Mouse (Mus musculus) hindbrain, embryonic 15.5 days (tissue): Measurements from ENCODE around the gene Nmnat2. TPM values are rescaled to one million over a fixed set of nuclear protein-coding genes. Genes with fewer than 3 reads are reported as not detected.

Experiments
- ATAC-seq: fragments of 200-750 bp; cut with Nextera tagmentation; 2 replicates; pipeline ENCODE4 v1.8.0; 2017; ENCODE audit warnings: low read depth, moderate number of reproducible peaks, moderate TSS enrichment; ENCODE audit not compliant: low FRiP score
- H3K27ac ChIP-seq: fragments of 300-500 bp; sonication (generic); replicated peaks from 2 replicates; pipeline ENCODE4 v1.5.1; 2015; ENCODE audit warnings: mild to moderate bottlenecking, inconsistent platforms
- H3K27me3 ChIP-seq: fragments of 300-500 bp; sonication (generic); 2 replicates; pipeline ENCODE4 v1.6.1; 2015; ENCODE audit warnings: control low read depth, inconsistent platforms
- H3K36me3 ChIP-seq: fragments of 300-500 bp; sonication (generic); 2 replicates; pipeline ENCODE4 v1.6.1; 2015; ENCODE audit warnings: control low read depth, inconsistent platforms
- H3K4me1 ChIP-seq: fragments of 300-500 bp; sonication (generic); replicated peaks from 2 replicates; pipeline ENCODE4 v1.6.1; 2015; ENCODE audit warnings: control low read depth, inconsistent platforms
- H3K4me2 ChIP-seq: fragments of 300-500 bp; sonication (generic); 2 replicates; pipeline ENCODE4 v1.6.1; 2015; ENCODE audit warnings: moderate library complexity, mild to moderate bottlenecking, inconsistent platforms
- H3K4me3 ChIP-seq: fragments of 300-500 bp; sonication (generic); 2 replicates; pipeline ENCODE4 v1.5.1; 2015; ENCODE audit warnings: mild to moderate bottlenecking, inconsistent platforms
- H3K9ac ChIP-seq: fragments of 300-500 bp; sonication (generic); 2 replicates; pipeline ENCODE4 v1.6.1; 2015; ENCODE audit warnings: inconsistent platforms
- H3K9me3 ChIP-seq: fragments of 300-500 bp; sonication (generic); 2 replicates; pipeline ENCODE4 v1.6.1; 2016; ENCODE audit warnings: control low read depth, inconsistent platforms
- WGBS: fragments of 180-500 bp; shearing (Covaris S2); methylation state at CpG from one replicate; pipeline ENCODE4 v1.1.7; 2015; 5-methylcytosine and 5-hydroxymethylcytosine counted together
- polyA plus RNA-seq: library from polyadenylated mRNA; unstranded; fragments of >200 nt; fragmentation: Nextera tagmentation; extraction: Ambion mirVana; gene quantifications from 2 replicates; pipeline ENCODE4 v1.2.1, GENCODE M21; 2015

Nmnat2 gene
- 77.9 and 81.6 TPM in 2 replicates for polyA plus RNA-seq

DNA sequence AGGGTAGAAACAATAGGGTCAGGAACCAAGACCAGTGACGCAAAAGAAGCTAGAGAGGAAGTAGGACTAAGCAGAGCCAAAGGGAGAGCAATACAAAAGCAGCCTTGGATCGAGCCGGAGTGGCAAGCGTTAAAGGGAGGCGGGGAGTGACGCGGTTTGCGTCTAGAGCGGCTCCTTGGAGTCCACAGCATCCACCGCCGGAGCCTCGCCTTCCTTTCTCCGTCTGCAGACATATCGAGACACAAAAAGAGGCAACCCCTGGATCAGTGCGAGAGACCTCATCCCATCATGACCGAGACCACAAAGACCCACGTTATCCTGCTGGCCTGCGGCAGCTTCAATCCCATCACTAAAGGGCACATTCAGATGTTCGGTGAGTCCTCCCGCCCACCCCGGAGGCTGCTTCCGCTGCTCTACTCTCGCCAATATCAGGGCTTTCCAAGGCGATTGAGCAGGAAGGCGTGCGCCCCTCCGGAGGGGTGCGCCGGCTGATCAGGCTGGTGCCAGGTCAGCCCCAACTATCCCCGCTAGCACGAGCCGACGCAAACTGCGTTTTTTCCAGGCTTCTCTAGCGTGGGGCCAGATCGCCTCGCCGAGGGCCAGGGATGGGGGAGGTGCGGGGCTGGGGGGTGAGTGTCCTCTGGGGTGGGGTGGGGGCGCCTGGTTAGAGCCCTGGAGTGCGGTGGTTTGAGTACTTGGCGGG is at the start of gene Nmnat2:
TSS of gene Nmnat2 (plus strand) at position 173 of the 703 bp plus-strand sequence.
- H3K27me3 ChIP-seq, result peaks cover 4% of the 10 kb centered on the region; the same call in 1 of the 2 replicates
- under 1% methylated on average over 42 of the region's 42 CpGs for WGBS
- peak within 1 kb of the TSS; percentile 65 for H3K4me2 ChIP-seq
- peak within 1 kb of the TSS; percentile 55 for H3K4me3 ChIP-seq
- ATAC-seq, result peak; percentile 93
- no peaks in the 10 kb centered on the region for H3K36me3 ChIP-seq
- H3K9me3 ChIP-seq, result no peaks in the 10 kb centered on the region
- peak within 1 kb of the TSS; percentile 71 for H3K9ac ChIP-seq
- peak within 1 kb of the TSS; percentile 91 for H3K27ac ChIP-seq
- peaks cover 28% of the 10 kb centered on the region for H3K4me1 ChIP-seq

DNA sequence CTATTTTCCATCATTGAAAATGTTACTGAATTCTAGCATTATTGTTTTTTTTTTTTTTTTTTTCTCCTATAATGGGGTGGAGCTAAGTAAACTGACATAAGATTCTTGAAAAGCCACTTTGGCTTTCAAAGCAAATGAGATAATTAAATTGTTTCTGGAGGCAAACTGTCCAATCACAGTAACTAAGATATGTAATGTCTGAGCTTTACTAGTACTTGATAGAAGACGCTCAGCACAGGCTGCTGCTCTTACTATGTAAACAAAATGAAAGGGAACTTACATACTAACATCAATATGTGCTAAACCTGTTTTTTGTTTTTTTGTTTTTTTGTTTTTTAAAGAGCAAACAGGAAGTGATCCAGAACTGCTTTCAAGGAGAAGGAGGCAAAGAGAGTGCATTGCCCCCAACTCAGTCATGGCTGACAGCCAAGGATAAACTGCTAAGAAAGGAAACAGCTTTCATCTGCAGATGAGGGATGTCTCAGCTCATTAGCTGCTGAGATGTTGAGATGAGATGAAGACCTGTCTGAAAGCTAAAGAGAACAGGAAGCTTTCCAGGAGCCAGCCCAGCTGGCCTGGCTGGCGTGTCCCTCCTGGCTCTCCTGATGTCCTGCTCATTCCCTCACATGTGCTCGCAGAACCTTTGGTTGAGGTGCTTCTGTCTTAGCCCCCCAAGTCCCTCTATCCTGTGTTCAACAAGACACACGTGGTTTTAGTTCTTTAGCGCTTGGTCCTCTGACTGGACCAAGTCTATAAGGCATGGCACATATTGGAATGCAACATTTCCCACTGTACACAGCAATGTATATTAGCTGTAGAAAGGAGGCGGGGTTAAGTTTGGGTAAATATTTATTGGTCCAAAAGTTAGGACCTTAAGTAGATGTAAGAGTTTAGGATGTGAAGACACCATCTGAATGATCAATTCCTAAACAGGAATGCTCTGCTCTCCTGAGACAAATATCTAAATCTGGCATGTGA is 41.0 kb upstream of the Nmnat2 start:
- Histone ChIP-seq H3K4me1 (no peaks in the 10 kb centered on the region), H3K9me3 (no peaks in the 10 kb centered on the region), H3K36me3 (no peaks in the 10 kb centered on the region), H3K9ac (no peak overlapping the region), H3K27ac (no peak overlapping the region), H3K27me3 (no peaks in the 10 kb centered on the region), H3K4me3 (no peak overlapping the region), H3K4me2 (no peak overlapping the region)
- 87% methylated on average over 6 of the region's 6 CpGs for WGBS
- no peak for ATAC-seq

DNA sequence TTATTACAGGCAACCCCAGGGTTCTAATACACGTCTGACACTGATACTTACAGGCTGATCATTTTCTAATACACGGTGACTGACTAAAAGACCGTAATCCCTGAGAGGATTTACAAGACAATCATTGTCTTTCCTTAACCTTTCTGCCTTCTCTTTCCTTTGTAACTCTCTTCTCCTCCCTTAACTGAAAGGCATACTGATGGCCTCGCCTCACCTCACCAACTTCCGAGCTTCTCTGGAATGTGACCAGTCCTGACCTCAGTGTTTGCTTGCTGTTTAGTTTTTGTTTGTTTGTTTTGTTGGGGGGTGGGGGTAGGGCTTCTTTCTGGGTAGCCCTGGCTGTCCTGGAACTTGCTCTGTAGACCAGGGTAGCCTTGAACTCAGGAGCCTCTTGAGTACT is 39.0 kb upstream of the Nmnat2 start:
- ATAC-seq, result no peak
- no peak overlapping the region for H3K9ac ChIP-seq
- WGBS, result 50% methylated on average over 5 of the region's 5 CpGs
- H3K27ac ChIP-seq, result no peak overlapping the region
- no peak overlapping the region for H3K4me2 ChIP-seq
- H3K9me3 ChIP-seq, result no peaks in the 10 kb centered on the region
- no peaks in the 10 kb centered on the region for H3K4me1 ChIP-seq
- no peaks in the 10 kb centered on the region for H3K27me3 ChIP-seq
- H3K4me3 ChIP-seq, result no peak overlapping the region
- H3K36me3 ChIP-seq, result no peaks in the 10 kb centered on the region

DNA sequence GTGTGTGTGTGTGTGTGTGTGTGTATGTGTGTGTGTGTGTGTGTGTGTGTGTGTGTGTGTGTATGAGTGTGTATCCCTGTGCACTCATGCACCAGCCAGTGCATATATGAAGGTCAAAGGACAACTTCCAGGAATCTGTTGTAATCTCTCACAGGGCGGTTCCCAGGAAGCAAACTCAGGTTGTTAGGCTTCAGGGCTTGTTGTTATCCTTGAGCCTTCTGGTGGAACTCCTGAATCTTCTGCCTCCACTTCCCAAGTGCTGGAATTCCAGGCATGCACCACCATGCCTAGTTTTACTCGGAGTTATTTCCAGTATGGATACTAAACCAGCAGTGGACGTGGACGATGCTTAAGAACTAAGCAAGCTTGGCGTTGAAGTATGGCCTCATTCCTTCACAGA is 37.9 kb upstream of the Nmnat2 start:
- Histone ChIP-seq H3K4me1 (no peaks in the 10 kb centered on the region), H3K4me3 (no peak overlapping the region), H3K27ac (no peak overlapping the region), H3K9ac (no peak overlapping the region), H3K4me2 (no peak overlapping the region), H3K36me3 (no peaks in the 10 kb centered on the region), H3K27me3 (no peaks in the 10 kb centered on the region), H3K9me3 (no peaks in the 10 kb centered on the region)
- ATAC-seq, result no peak
- WGBS, result 91% methylated on average over 5 of the region's 5 CpGs

DNA sequence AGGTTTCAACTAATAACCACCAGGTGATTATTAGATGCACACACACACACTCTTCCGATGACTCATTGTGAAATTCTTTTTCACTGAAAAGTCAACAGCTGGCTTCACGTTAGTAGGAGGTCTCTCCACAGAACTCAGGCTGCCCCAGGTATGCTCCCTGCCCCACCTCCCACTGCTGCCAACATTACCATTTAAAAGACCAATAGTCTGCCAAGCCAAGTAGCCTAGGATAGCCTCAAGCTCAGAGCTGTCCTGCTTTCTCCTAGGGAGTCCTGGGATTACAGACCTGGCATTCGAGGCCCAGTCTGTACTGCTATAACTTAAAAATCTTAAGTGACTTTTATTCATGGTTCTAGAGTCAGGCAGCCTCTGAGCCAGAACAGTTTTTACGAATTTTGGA is 37.2 kb upstream of the Nmnat2 start:
- 71% methylated on average over 4 of the region's 4 CpGs for WGBS

DNA sequence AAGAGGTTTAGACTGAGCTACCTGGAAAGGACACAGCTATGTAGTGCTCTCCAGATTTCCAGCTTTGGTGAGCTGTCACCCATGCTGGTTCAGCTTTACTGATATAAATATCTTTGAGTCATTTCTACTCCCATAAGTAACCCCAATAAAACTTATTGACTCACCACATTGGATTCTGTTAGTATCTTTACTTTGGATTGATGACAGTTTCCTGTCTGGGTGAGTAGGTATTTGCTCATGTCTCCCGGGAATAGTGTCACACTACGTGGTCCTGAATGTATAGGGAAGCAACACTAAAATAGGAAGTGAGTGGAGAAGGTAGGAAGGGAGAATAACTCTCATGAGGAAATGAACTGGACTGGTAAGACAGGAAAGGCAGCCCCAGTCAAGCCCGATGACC is 33.0 kb upstream of the Nmnat2 start:
- Histone ChIP-seq H3K4me1 (no peaks in the 10 kb centered on the region), H3K9me3 (no peaks in the 10 kb centered on the region), H3K9ac (no peak overlapping the region), H3K27me3 (no peaks in the 10 kb centered on the region), H3K4me2 (no peak overlapping the region), H3K27ac (no peak overlapping the region), H3K4me3 (no peak overlapping the region), H3K36me3 (no peaks in the 10 kb centered on the region)
- 89% methylated on average over 3 of the region's 3 CpGs for WGBS
- no peak for ATAC-seq

More for the DNA sequence above, 37.2 kb upstream of the Nmnat2 start:
- no peak for ATAC-seq
- Histone ChIP-seq H3K36me3 (no peaks in the 10 kb centered on the region), H3K9ac (no peak overlapping the region), H3K4me1 (no peaks in the 10 kb centered on the region), H3K27ac (no peak overlapping the region), H3K9me3 (no peaks in the 10 kb centered on the region), H3K27me3 (no peaks in the 10 kb centered on the region), H3K4me3 (no peak overlapping the region), H3K4me2 (no peak overlapping the region)

DNA sequence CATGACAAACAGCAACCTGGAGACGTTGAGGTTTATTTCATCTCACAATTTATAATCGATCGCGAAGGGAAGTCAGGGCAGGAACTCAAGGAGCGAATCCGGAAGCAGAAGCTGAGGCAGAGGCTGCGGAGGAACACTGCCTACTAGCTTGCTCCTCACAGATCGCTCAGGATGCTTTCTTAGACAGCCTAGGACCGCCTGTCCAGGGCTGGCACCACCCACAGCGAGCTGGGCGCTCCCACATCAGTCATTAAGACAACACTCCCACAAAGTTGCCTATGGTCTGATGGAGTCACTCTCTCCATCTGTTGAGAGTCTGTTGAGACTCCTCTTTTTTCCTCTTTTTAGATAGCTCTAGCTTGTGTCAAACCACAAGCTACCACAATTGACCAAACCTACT is 20.8 kb upstream of the Nmnat2 start:
- H3K9ac ChIP-seq, result no peak overlapping the region
- no peaks in the 10 kb centered on the region for H3K27me3 ChIP-seq
- no peak for ATAC-seq
- no peaks in the 10 kb centered on the region for H3K4me1 ChIP-seq
- H3K27ac ChIP-seq, result no peak overlapping the region
- 54% methylated on average over 11 of the region's 11 CpGs for whole genome bisulfite sequencing
- no peaks in the 10 kb centered on the region for H3K9me3 ChIP-seq
- H3K4me2 ChIP-seq, result no peak overlapping the region
- no peak overlapping the region for H3K4me3 ChIP-seq
- no peaks in the 10 kb centered on the region for H3K36me3 ChIP-seq

DNA sequence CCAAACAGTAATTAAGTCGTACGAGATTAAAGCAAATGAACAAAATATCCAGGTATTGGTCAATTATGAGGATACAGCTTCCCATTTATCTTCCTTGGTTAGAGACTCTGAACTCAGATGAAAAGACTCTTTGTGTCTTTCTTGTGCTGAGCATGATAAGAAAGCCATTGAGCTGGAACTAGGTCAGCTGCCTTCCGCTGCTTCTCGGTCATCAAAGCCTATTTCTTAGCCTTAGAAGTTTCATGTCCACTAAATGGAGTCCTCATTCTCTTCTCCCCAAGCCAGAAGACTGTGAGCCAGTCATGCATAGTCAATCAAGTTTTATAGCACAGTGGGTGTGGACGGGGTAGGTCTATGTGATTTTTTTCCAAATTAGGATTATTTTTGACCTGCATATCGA is 19.3 kb upstream of the Nmnat2 start:
- Histone ChIP-seq H3K36me3 (no peaks in the 10 kb centered on the region), H3K4me1 (no peaks in the 10 kb centered on the region), H3K9me3 (no peaks in the 10 kb centered on the region), H3K9ac (no peak overlapping the region), H3K27me3 (no peaks in the 10 kb centered on the region), H3K4me3 (no peak overlapping the region), H3K4me2 (no peak overlapping the region), H3K27ac (no peak overlapping the region)
- no peak for ATAC-seq
- 58% methylated on average over 6 of the region's 6 CpGs for WGBS

DNA sequence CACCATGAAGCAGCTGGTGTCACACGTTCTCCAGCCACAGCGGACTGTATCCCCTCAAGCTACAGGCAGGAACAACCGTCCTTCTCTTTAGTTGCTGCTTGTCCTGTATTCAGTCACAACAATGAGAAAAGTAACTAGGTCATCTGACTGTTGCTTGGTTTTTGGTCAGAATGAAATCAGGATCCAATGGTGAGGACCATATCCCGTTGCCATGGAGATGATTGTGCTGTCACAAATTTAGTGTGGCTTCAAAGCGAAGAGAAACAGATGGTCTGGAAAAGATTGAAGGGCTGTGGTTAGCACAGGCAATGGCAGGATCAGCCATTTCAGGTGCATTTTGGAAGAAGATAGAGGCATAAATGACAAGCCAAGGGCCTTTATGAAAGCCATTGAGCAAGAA is 18.4 kb upstream of the Nmnat2 start:
- 67% methylated on average over 5 of the region's 5 CpGs for WGBS
- H3K9me3 ChIP-seq, result no peaks in the 10 kb centered on the region

DNA sequence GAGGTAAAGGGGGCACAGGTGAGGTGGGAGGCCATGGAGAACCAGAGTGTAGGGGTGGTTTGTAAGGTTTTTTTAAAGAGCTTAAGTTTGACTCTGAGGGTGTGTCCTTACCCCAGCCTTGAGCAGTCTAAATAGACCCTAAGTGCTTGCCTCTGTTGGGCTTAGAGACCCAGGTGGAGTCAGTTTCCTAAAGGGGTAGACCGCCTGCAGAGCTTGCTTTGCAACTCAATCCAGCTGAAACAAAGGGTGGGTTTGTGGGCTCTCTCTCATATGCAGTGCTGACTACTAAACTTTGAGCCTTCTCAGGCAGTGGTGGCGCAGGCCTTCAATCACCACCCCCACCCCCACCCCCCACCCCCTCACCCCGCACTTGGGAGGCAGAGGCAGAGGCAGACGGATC is 11.8 kb upstream of the Nmnat2 start:
- Histone ChIP-seq H3K27ac (no peak overlapping the region), H3K4me1 (no peaks in the 10 kb centered on the region), H3K9me3 (no peaks in the 10 kb centered on the region), H3K9ac (no peak overlapping the region), H3K36me3 (no peaks in the 10 kb centered on the region), H3K27me3 (no peaks in the 10 kb centered on the region), H3K4me2 (no peak overlapping the region), H3K4me3 (no peak overlapping the region)
- no peak for ATAC-seq
- 49% methylated on average over 4 of the region's 4 CpGs for WGBS

More for the DNA sequence above, 18.4 kb upstream of the Nmnat2 start:
- Histone ChIP-seq H3K4me3 (no peak overlapping the region), H3K36me3 (no peaks in the 10 kb centered on the region), H3K4me1 (no peaks in the 10 kb centered on the region), H3K9ac (no peak overlapping the region), H3K4me2 (no peak overlapping the region), H3K27me3 (no peaks in the 10 kb centered on the region), H3K27ac (no peak overlapping the region)
- ATAC-seq, result no peak

DNA sequence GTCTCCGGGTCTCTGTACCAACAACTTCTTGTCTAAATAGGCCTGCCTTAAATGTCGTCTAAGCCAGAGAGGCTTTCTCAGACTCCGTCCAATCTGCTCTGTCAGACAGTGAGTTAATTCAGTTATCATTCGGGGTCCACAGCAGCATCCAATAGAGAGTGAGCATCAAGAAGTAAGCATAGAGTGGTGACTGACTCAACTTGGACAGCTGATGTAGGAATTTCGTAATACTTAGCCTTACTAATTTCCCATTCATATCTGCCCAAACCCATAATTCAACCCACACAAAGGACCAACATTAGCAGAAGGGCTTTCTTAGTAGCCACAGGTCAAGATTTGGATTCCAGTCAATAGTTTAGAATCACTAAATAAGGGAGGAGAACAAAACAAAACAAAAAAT is 626 bp upstream of the Nmnat2 start:
- peaks cover 28% of the 10 kb centered on the region for H3K4me1 ChIP-seq
- no peak overlapping the region for H3K4me2 ChIP-seq
- no peaks in the 10 kb centered on the region for H3K9me3 ChIP-seq
- H3K27me3 ChIP-seq, result peaks cover 4% of the 10 kb centered on the region; the same call in 1 of the 2 replicates
- H3K27ac ChIP-seq, result no peak overlapping the region
- H3K9ac ChIP-seq, result no peak overlapping the region
- no peak for ATAC-seq
- WGBS, result 78% methylated on average over 5 of the region's 5 CpGs
- no peak overlapping the region for H3K4me3 ChIP-seq
- H3K36me3 ChIP-seq, result no peaks in the 10 kb centered on the region

DNA sequence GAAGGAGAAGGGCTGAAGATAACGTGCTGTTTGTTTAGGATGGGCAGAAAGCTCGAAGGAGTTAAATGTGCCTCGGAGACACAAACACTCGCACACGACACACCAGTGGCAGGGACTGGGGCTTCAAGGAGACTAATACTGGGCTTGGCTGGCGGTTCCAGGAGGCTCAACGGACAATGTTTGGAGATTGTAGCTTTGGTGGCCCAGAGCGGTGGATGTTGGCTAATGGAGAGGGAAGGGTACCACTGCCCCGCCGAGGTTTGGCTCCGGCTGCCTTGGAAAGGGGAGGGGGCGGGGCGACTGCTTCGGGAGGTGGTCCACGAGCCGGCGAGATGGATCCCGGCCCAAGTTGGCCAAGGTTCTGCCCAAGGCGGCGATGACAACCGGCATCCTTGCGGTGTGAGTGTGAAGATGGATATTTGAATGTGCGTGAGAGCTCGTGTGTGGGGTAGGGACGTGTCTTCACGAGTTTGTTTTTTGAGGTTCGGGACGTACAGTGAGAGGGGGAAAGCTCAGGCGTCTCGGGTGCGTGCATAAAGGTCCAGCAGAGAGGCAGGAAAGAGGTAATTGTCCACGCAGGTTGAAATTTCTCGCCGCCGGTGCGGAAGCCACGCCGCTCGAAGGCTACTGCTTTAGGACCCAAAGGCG is 895 bp downstream of the Nmnat2 start:
- peak overlapping the region; percentile 91 for H3K27ac ChIP-seq
- peaks cover 4% of the 10 kb centered on the region; the same call in 1 of the 2 replicates for H3K27me3 ChIP-seq
- ATAC-seq, result peak; percentile 45
- H3K4me1 ChIP-seq, result peaks cover 28% of the 10 kb centered on the region
- 1% methylated on average over 40 of the region's 40 CpGs for WGBS
- H3K9ac ChIP-seq, result peak overlapping the region; percentile 71
- no peaks in the 10 kb centered on the region for H3K36me3 ChIP-seq
- H3K4me3 ChIP-seq, result peak overlapping the region; percentile 55
- H3K4me2 ChIP-seq, result peak overlapping the region; percentile 65
- no peaks in the 10 kb centered on the region for H3K9me3 ChIP-seq
